ENCODE assay signal across 16 mouse cellular contexts in genomic region chr7:51960698-51961374, GRCm38 (mm10). TPM values are rescaled to one million over a fixed set of nuclear protein-coding genes. Genes with fewer than 3 reads are reported as not detected.
A peak's percentile ranks its signal among the peaks of the same experiment; 100 is the strongest.
DNase-seq lines count a peak whose midpoint lies in the region; ATAC-seq lines count a peak whose summit lies in the region.
"Had no signal": no experiment of that assay in that cellular context is flagged by ENCODE, and none has a peak within 500 bp of the region (broad histone marks: within the 10 kb centered on the region; RNA-seq: fewer than 3 reads in every experiment).

No protein-coding gene starts in this region.

- no peaks in the 10 kb centered on the region for H3K27me3 ChIP-seq in limb, embryonic 11.5 days (ENCODE audit: control insufficient read depth, insufficient read depth, low read length)
- H3K27me3 ChIP-seq in limb, embryonic 10.5 days (ENCODE audit: low read depth, poor library complexity, severe bottlenecking), result no peaks in the 10 kb centered on the region
- no peaks in the 10 kb centered on the region for H3K27me3 ChIP-seq in forebrain, embryonic 12.5 days
- no peaks in the 10 kb centered on the region for H3K27me3 ChIP-seq in hindbrain, embryonic 14.5 days (ENCODE audit: control insufficient read depth, insufficient read depth, low read length)
- H3K27me3 ChIP-seq in midbrain, embryonic 16.5 days (ENCODE audit: control insufficient read depth, insufficient read depth, low read depth, low read length), result no peaks in the 10 kb centered on the region
- H3K27me3 ChIP-seq: heart, embryonic 12.5 days; liver, embryonic 15.5 days; neural tube, embryonic 12.5 days had no signal

- H3K4me3 ChIP-seq in limb, embryonic 11.5 days (ENCODE audit: low read depth, low read length), result no peak overlapping the region
- H3K4me3 ChIP-seq in limb, embryonic 10.5 days, result no peak overlapping the region
- no peak overlapping the region for H3K4me3 ChIP-seq in forebrain, embryonic 12.5 days (replicated peaks)
- no peak overlapping the region for H3K4me3 ChIP-seq in hindbrain, embryonic 14.5 days (replicated peaks; ENCODE audit: low read length)
- no peak overlapping the region for H3K4me3 ChIP-seq in midbrain, embryonic 16.5 days (ENCODE audit: low read depth, low read length)
- H3K4me3 ChIP-seq: gastrocnemius, adult 2 months; heart, embryonic 12.5 days; liver, embryonic 15.5 days; neural tube, embryonic 12.5 days had no signal

- H3K27ac ChIP-seq in limb, embryonic 11.5 days (replicated peaks; ENCODE audit: low read depth, low read length), result no peak overlapping the region
- no peak overlapping the region for H3K27ac ChIP-seq in limb, embryonic 10.5 days
- H3K27ac ChIP-seq in forebrain, embryonic 12.5 days, result no peak overlapping the region
- H3K27ac ChIP-seq in hindbrain, embryonic 14.5 days, result peak overlapping the region; percentile 66
- H3K27ac ChIP-seq in midbrain, embryonic 16.5 days (ENCODE audit: low read length), result peak overlapping the region; percentile 75
- H3K27ac ChIP-seq: gastrocnemius, adult 2 months; liver, embryonic 15.5 days; neural tube, embryonic 12.5 days had no signal

- ATAC-seq in limb, embryonic 11.5 days (ENCODE audit: insufficient number of reproducible peaks, low FRiP score, low TSS enrichment, low read depth), result peak; percentile 78; the same call in 1 of the 2 replicates
- peak; percentile 83 for ATAC-seq in forebrain, embryonic 12.5 days (ENCODE audit: low FRiP score)
- peak; percentile 64; the same call in 1 of the 2 replicates for ATAC-seq in hindbrain, embryonic 14.5 days (ENCODE audit: low FRiP score)
- ATAC-seq in midbrain, embryonic 16.5 days, result peak; percentile 89
- ATAC-seq in CD4-positive, CD25-positive, alpha-beta regulatory T cell, adult 4 months, result no peak

- peaks cover 7% of the 10 kb centered on the region; the same call in 1 of the 2 replicates for H3K4me1 ChIP-seq in limb, embryonic 11.5 days (ENCODE audit: control insufficient read depth, insufficient read depth, low read length)
- H3K4me1 ChIP-seq in limb, embryonic 10.5 days, result peaks cover 12% of the 10 kb centered on the region
- H3K4me1 ChIP-seq in forebrain, embryonic 12.5 days, result peaks cover 12% of the 10 kb centered on the region
- peaks cover 25% of the 10 kb centered on the region for H3K4me1 ChIP-seq in hindbrain, embryonic 14.5 days (replicated peaks; ENCODE audit: control insufficient read depth, insufficient read depth, low read length)
- peaks cover 24% of the 10 kb centered on the region for H3K4me1 ChIP-seq in midbrain, embryonic 16.5 days (ENCODE audit: control insufficient read depth, insufficient read depth, low read length)
- H3K4me1 ChIP-seq: liver, embryonic 15.5 days had no signal

- no peak overlapping the region for H3K4me2 ChIP-seq in limb, embryonic 11.5 days (ENCODE audit: low read depth, severe bottlenecking)
- H3K4me2 ChIP-seq in forebrain, embryonic 12.5 days, result no peak overlapping the region
- H3K4me2 ChIP-seq in hindbrain, embryonic 14.5 days (replicated peaks), result no peak overlapping the region
- peak overlapping the region; percentile 17; the same call in 1 of the 2 replicates for H3K4me2 ChIP-seq in midbrain, embryonic 16.5 days (ENCODE audit: low read length)
- H3K4me2 ChIP-seq: heart, embryonic 12.5 days; liver, embryonic 15.5 days; neural tube, embryonic 12.5 days had no signal

- no peaks in the 10 kb centered on the region for H3K36me3 ChIP-seq in limb, embryonic 11.5 days (ENCODE audit: control insufficient read depth, insufficient read depth, low read length)
- H3K36me3 ChIP-seq in limb, embryonic 10.5 days, result peaks cover 11% of the 10 kb centered on the region; the same call in 1 of the 2 replicates
- H3K36me3 ChIP-seq in forebrain, embryonic 12.5 days (replicated peaks), result no peaks in the 10 kb centered on the region
- no peaks in the 10 kb centered on the region for H3K36me3 ChIP-seq in hindbrain, embryonic 14.5 days (replicated peaks; ENCODE audit: control insufficient read depth, insufficient read depth)
- H3K36me3 ChIP-seq in midbrain, embryonic 16.5 days (ENCODE audit: control insufficient read depth, insufficient read depth, low read length), result no peaks in the 10 kb centered on the region
- H3K36me3 ChIP-seq: G1E; heart, embryonic 12.5 days; liver, embryonic 15.5 days; neural tube, embryonic 12.5 days had no signal

- WGBS in limb, embryonic 11.5 days, result 65% methylated on average over 6 of the region's 6 CpGs
- WGBS in limb, embryonic 10.5 days, result 68% methylated on average over 6 of the region's 6 CpGs
- 50% methylated on average over 6 of the region's 6 CpGs for WGBS in forebrain, embryonic 12.5 days
- WGBS in hindbrain, embryonic 14.5 days, result 34% methylated on average over 6 of the region's 6 CpGs
- WGBS in midbrain, embryonic 16.5 days, result 34% methylated on average over 6 of the region's 6 CpGs

- H3K9ac ChIP-seq in limb, embryonic 11.5 days (ENCODE audit: low read length), result no peak overlapping the region
- no peak overlapping the region for H3K9ac ChIP-seq in forebrain, embryonic 12.5 days
- H3K9ac ChIP-seq in hindbrain, embryonic 14.5 days, result no peak overlapping the region
- no peak overlapping the region for H3K9ac ChIP-seq in midbrain, embryonic 16.5 days (ENCODE audit: low read depth, low read length)
- H3K9ac ChIP-seq: heart, embryonic 12.5 days; liver, embryonic 15.5 days; neural tube, embryonic 12.5 days had no signal

- DNase-seq in limb, embryonic 11.5 days (ENCODE audit: low spot score), result peak; percentile 50
- DNase-seq in limb, embryonic 10.5 days (ENCODE audit: low spot score), result no peak
- DNase-seq in hindbrain, embryonic 14.5 days (ENCODE audit: low spot score), result peak; percentile 81
- DNase-seq in urinary bladder, postnatal 10 days (ENCODE audit: low spot score), result no peak
- no peak for DNase-seq in left cerebral cortex, adult 11 months (ENCODE audit: low spot score)
- DNase-seq: cerebellum, adult 9-10 months; gastrocnemius, adult 2 months; thymus, postnatal 14 days had no signal

- H3K9me3 ChIP-seq in limb, embryonic 11.5 days (ENCODE audit: control insufficient read depth, low read length), result no peaks in the 10 kb centered on the region
- no peaks in the 10 kb centered on the region for H3K9me3 ChIP-seq in limb, embryonic 10.5 days (replicated peaks)
- H3K9me3 ChIP-seq in forebrain, embryonic 12.5 days, result no peaks in the 10 kb centered on the region
- no peaks in the 10 kb centered on the region for H3K9me3 ChIP-seq in hindbrain, embryonic 14.5 days (ENCODE audit: control insufficient read depth, low read length)
- H3K9me3 ChIP-seq in midbrain, embryonic 16.5 days (replicated peaks; ENCODE audit: control insufficient read depth, low read length, poor library complexity, severe bottlenecking), result no peaks in the 10 kb centered on the region
- H3K9me3 ChIP-seq: G1E; heart, embryonic 12.5 days; liver, embryonic 15.5 days; neural tube, embryonic 12.5 days had no signal

RNA-seq across cellular contexts. Expression of gene Svip, which starts 45.0 kb away (rescaled TPM):
- 1.9 and 2.5 TPM in 2 replicates for polyA plus RNA-seq in limb, embryonic 11.5 days (2014; fragmentation: Nextera tagmentation; extraction: Ambion mirVana)
- polyA plus RNA-seq in limb, embryonic 10.5 days (2016; fragmentation: Nextera tagmentation; extraction: Ambion mirVana), result 1.8 and 2.0 TPM in 2 replicates
- 19.1 and 21.1 TPM in 2 replicates for polyA plus RNA-seq in forebrain, embryonic 12.5 days (2016; fragmentation: Nextera tagmentation; extraction: Ambion mirVana)
- polyA plus RNA-seq in hindbrain, embryonic 14.5 days (2014; fragmentation: Nextera tagmentation; extraction: Ambion mirVana), result 23.2 and 26.0 TPM in 2 replicates
- polyA plus RNA-seq in midbrain, embryonic 16.5 days (2015; fragmentation: Nextera tagmentation; extraction: Ambion mirVana), result 21.2 and 21.9 TPM in 2 replicates
- polyA plus RNA-seq in CD4-positive, CD25-positive, alpha-beta regulatory T cell, adult 4 months (2017; shearing (Covaris generic)), result 1 to 10 TPM in 1 of 2 experiments, under 1 TPM in 1; 0.44 to 1.3 TPM

RNA-seq across cellular contexts. Expression of gene 1700015G11Rik, which starts 54.7 kb away (rescaled TPM):
- polyA plus RNA-seq in limb, embryonic 11.5 days (2014; fragmentation: Nextera tagmentation; extraction: Ambion mirVana), result not detected in 2 replicates
- not detected in 2 replicates for polyA plus RNA-seq in limb, embryonic 10.5 days (2016; fragmentation: Nextera tagmentation; extraction: Ambion mirVana)
- polyA plus RNA-seq in forebrain, embryonic 12.5 days (2016; fragmentation: Nextera tagmentation; extraction: Ambion mirVana), result not detected in 2 replicates
- polyA plus RNA-seq in hindbrain, embryonic 14.5 days (2014; fragmentation: Nextera tagmentation; extraction: Ambion mirVana), result not detected in 2 replicates
- not detected in 2 replicates for polyA plus RNA-seq in midbrain, embryonic 16.5 days (2015; fragmentation: Nextera tagmentation; extraction: Ambion mirVana)
- polyA plus RNA-seq in CD4-positive, CD25-positive, alpha-beta regulatory T cell, adult 4 months (2017; shearing (Covaris generic)), result not detected
- polyA plus RNA-seq: G1E; heart, embryonic 12.5 days; kidney, embryonic 14.5 days; liver, embryonic 15.5 days; neural tube, embryonic 12.5 days had no signal

Comparison
In these comparisons a context has a peak if more than half of its experiments do, and no peak if none do; other contexts are left out.
1. DNase-seq: peak in limb, embryonic 11.5 days (single experiment) and hindbrain, embryonic 14.5 days (single experiment); none in limb, embryonic 10.5 days (single experiment), urinary bladder, postnatal 10 days (single experiment) and left cerebral cortex, adult 11 months (single experiment).
2. H3K27ac ChIP-seq: peak in hindbrain, embryonic 14.5 days (single experiment) and midbrain, embryonic 16.5 days (single experiment); none in limb, embryonic 11.5 days (single experiment), limb, embryonic 10.5 days (single experiment) and forebrain, embryonic 12.5 days (single experiment).